Mouse (Mus musculus): ENCODE measurements around the gene Umps.

The Umps gene

GRCm38 (mm10) chr16:33930785-33931184, 36.1 kb downstream of the Umps start:
- DNase-seq (ENCODE audit: low spot score): no peak

- no peak for DNase-seq (ENCODE audit: low spot score)
Observed at GRCm38 (mm10) chr16:33928788-33929462, 37.9 kb downstream of the Umps start.

- DNase-seq (ENCODE audit: low spot score): no peak
Observed at GRCm38 (mm10) chr16:33927263-33927824, 39.5 kb downstream of the Umps start.

GRCm38 (mm10) chr16:33923758-33924157, 43.1 kb downstream of the Umps start:
- no peak for DNase-seq (ENCODE audit: low spot score)

- DNase-seq (ENCODE audit: low spot score): no peak
Observed at GRCm38 (mm10) chr16:33923001-33923316, 43.9 kb downstream of the Umps start.

GRCm38 (mm10) chr16:33922111-33923000, 44.5 kb downstream of the Umps start:
- peak; percentile 21 for DNase-seq (ENCODE audit: low spot score)

GRCm38 (mm10) chr16:33921514-33921913, 45.3 kb downstream of the Umps start:
- DNase-seq (ENCODE audit: low spot score): no peak

GRCm38 (mm10) chr16:33917926-33918325, 48.9 kb downstream of the Umps start:
- no peak for DNase-seq (ENCODE audit: low spot score)

GRCm38 (mm10) chr16:33917390-33917789, 49.4 kb downstream of the Umps start:
- no peak for DNase-seq (ENCODE audit: low spot score)

GRCm38 (mm10) chr16:33916473-33917251, 50.2 kb downstream of the Umps start:
- peak; percentile 53 for DNase-seq (ENCODE audit: low spot score)

- DNase-seq (ENCODE audit: low spot score): no peak
Observed at GRCm38 (mm10) chr16:33914997-33915396, 51.8 kb downstream of the Umps start.

- no peak for DNase-seq (ENCODE audit: low spot score)
Observed at GRCm38 (mm10) chr16:33908239-33908638, 58.6 kb downstream of the Umps start.

All from lung, postnatal 25 days (tissue).